Mouse (Mus musculus) hindbrain, postnatal 0 days (tissue): ENCODE data around the gene Timeless. TPM values are rescaled to one million over a fixed set of nuclear protein-coding genes. Genes with fewer than 3 reads are reported as not detected.
"Not testable (repeated sequence)": the region's sequence is repeated elsewhere in the genome, so short reads cannot be mapped to it uniquely, and the experiment has no call there.

Source experiments
- ATAC-seq: fragments of 200-750 bp; cut with Nextera tagmentation; 2 replicates; pipeline ENCODE4 v1.8.0; 2017; ENCODE audit warnings: mild to moderate bottlenecking, moderate TSS enrichment, moderate library complexity
- DNase-seq: peaks from one replicate; pipeline ENCODE4 v3.0.0-alpha.2; 2015; ENCODE audit warnings: low spot score
- H3K27ac ChIP-seq: fragments of 300-500 bp; sonication (generic); 2 replicates; pipeline ENCODE4 v1.5.1; 2014; ENCODE audit warnings: mild to moderate bottlenecking
- H3K27me3 ChIP-seq: fragments of 300-500 bp; sonication (generic); 2 replicates; pipeline ENCODE4 v1.6.1; 2014; ENCODE audit warnings: low read length, mixed read lengths; ENCODE audit not compliant: insufficient read depth
- H3K36me3 ChIP-seq: fragments of 300-500 bp; sonication (generic); 2 replicates; pipeline ENCODE4 v1.6.1; 2014; ENCODE audit warnings: low read length, mixed read lengths; ENCODE audit not compliant: insufficient read depth
- H3K4me1 ChIP-seq: fragments of 300-500 bp; sonication (generic); 2 replicates; pipeline ENCODE4 v1.6.1; 2014; ENCODE audit warnings: antibody characterized with exemption, low read length, mixed read lengths; ENCODE audit not compliant: insufficient read depth
- H3K4me2 ChIP-seq: fragments of 300-500 bp; sonication (generic); 2 replicates; pipeline ENCODE4 v1.6.1; 2014; ENCODE audit warnings: low read depth, mild to moderate bottlenecking, low read length, moderate library complexity, mixed read lengths
- H3K4me3 ChIP-seq: fragments of 300-500 bp; sonication (generic); 2 replicates; pipeline ENCODE4 v1.5.1; 2014; ENCODE audit warnings: low read length
- H3K9ac ChIP-seq: fragments of 300-500 bp; sonication (generic); replicated peaks from 2 replicates; pipeline ENCODE4 v1.6.1; 2014; ENCODE audit warnings: mild to moderate bottlenecking, low read length, moderate library complexity, mixed read lengths
- H3K9me3 ChIP-seq: fragments of 300-500 bp; sonication (generic); 2 replicates; pipeline ENCODE4 v1.6.1; 2016; ENCODE audit warnings: low read length, mixed read lengths
- CTCF ChIP-seq: IDR thresholded peaks from 2 replicates; pipeline ENCODE4 v1.5.1; 2016; ENCODE audit warnings: antibody characterized with exemption, control low read depth, low read depth
- WGBS: fragments of 180-500 bp; shearing (Covaris S2); extraction: QIAGEN DNeasy Blood & Tissue Kit; methylation state at CpG from one replicate; pipeline ENCODE4 v1.1.7; 2014; 5-methylcytosine and 5-hydroxymethylcytosine counted together
- polyA plus RNA-seq: library from polyadenylated mRNA; unstranded; fragments of >200 nt; fragmentation: Nextera tagmentation; extraction: Ambion mirVana; gene quantifications from 2 replicates; pipeline ENCODE4 v1.2.1, GENCODE M21; 2015
- total RNA-seq: library from RNA; depleted of rRNA; stranded (reverse); fragments of >200 nt; gene quantifications from 2 replicates; pipeline ENCODE4 v1.2.3, GENCODE M21; 2014

The Timeless gene
- total and polyA plus RNA-seq, 2 experiments from 2014 or later: 15.2 to 15.6 TPM

DNA sequence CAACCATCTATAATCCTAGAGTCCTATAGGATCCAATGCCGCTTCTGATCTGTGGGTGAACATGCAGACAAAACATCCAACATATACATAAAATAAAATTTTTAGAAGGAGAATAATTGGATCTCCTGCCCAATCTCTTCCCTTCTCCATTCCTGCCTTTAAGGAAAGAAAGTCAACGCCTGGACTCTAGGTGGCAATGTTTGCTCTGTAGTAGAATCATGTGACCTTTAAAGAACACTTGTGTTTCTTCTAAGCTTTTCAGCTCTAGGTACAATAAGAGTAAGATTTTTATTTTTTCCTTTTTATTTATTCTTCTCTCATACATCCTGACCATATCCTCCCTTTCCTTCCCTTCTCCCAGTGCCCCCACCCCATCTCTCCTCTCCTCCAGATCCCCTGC is 40.0 kb downstream of the Timeless start:
- ATAC-seq (no peak), DNase-seq (no peak)
- no peak overlapping the region for H3K4me3 ChIP-seq
- H3K9ac ChIP-seq: no peak overlapping the region
- H3K27me3 ChIP-seq: no peaks in the 10 kb centered on the region
- H3K9me3 ChIP-seq: no peaks in the 10 kb centered on the region
- TF ChIP-seq CTCF: peak; percentile 41
- H3K36me3 ChIP-seq: no peaks in the 10 kb centered on the region
- WGBS: 71% methylated on average over 2 of the region's 2 CpGs
- no peak overlapping the region for H3K4me2 ChIP-seq
- H3K27ac ChIP-seq: no peak overlapping the region
- no peaks in the 10 kb centered on the region for H3K4me1 ChIP-seq

DNA sequence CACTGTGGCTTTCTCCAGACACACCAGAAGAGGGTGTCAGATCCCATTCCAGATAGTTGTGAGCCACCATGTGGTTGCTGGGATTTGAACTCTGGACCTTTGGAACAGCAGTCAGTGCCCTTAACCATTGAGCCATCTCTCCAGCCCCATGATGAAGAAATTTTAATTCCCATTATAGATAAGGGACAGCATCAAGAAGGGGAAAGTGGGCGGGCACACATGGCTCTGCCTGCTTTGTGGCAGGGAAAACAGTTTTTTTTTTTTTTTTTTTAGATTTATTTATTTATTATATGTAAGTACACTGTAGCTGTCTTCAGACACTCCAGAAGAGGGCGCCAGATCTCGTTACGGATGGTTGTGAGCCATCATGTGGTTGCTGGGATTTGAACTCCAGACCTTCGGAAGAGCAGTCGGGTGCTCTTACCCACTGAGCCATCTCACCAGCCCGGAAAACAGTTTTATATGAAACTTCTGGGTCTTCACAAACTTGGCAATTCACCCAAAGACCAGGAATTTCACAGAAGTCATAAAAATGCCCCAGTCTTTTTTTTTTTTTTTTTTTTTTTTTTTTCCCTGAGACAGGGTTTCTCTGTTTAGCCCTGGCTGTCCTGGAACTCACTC is 41.1 kb downstream of the Timeless start:
- H3K4me2 ChIP-seq, H3K27me3 ChIP-seq, H3K4me1 ChIP-seq, H3K9me3 ChIP-seq, H3K4me3 ChIP-seq, DNase-seq, ATAC-seq, H3K36me3 ChIP-seq, H3K9ac ChIP-seq, H3K27ac ChIP-seq: not testable (repeated sequence)
- WGBS: 93% methylated on average over 4 of the region's 7 CpGs

DNA sequence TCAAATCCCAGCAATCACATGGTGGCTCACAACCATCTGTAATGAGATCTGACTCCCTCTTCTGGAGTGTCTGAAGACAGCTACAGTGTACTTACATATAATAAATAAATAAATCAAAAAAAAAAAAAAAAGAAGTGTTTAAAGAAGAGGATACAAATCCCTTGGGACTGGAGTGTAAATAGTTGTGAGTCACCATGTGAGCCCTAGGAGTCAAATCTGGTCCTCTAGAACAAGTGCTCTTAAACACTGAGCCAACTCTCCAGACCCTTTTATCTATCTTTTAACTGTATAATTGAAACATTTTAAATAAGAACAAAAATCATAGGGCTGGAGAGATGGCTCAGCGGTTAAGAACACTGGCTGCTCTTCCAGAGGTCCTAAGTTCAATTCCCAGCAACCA is 43.5 kb downstream of the Timeless start:
- H3K27me3 ChIP-seq, H3K4me3 ChIP-seq, H3K4me1 ChIP-seq, ATAC-seq, H3K9ac ChIP-seq, H3K9me3 ChIP-seq, DNase-seq, H3K27ac ChIP-seq, H3K4me2 ChIP-seq: not testable (repeated sequence)
- H3K36me3 ChIP-seq: peaks cover 10% of the 10 kb centered on the region; the same call in 1 of the 2 replicates
- WGBS: 100% methylated on average over 1 of the region's 1 CpGs

DNA sequence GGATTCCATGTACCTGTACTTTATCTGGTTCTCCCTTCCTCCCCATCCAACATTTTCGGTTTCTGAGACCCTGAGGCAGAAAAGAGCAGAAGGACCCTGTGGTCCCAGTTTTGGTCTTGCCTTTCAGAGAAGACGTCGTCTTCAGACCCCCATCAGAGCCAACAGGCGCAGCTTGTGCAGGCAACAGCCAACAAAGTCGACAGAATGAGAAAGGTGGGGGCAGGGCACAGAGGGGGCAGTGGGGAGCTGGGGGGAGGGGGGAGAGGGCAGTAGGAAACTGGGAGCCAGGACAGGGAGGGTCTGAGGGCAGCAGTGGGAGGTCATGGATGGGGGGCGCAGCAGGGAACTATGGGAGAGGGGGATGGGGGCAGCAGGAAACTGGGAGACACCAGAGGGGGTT is 46.3 kb downstream of the Timeless start:
- Histone ChIP-seq H3K4me1 (no peaks in the 10 kb centered on the region), H3K9me3 (no peaks in the 10 kb centered on the region), H3K4me3 (no peak overlapping the region), H3K9ac (no peak overlapping the region), H3K27ac (no peak overlapping the region), H3K27me3 (no peaks in the 10 kb centered on the region), H3K36me3 (peaks cover 30% of the 10 kb centered on the region), H3K4me2 (no peak overlapping the region)
- DNase-seq: no peak
- no peak for ATAC-seq
- TF ChIP-seq CTCF: no peak
- 61% methylated on average over 6 of the region's 6 CpGs for WGBS

DNA sequence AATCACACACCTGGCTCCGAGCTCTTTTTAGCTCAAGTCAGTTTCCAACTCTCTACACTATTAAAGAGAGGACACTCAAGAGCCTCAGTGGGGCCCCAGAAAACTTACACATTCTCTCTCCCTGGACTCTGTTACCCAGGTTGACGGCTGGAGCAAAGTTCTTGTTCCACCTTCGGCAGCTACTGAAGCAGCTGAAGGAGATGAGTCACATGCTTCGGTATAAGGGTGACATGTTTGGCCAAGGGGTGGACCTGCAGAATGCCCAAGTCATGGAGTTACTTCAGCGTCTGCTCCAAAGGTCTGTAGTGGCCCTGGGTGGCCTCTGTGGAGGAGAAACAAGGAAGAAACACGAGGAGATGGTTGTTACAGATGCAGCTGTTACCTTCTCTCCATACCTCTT is 49.1 kb downstream of the Timeless start:
- Histone ChIP-seq H3K27ac (no peak overlapping the region), H3K9me3 (no peaks in the 10 kb centered on the region), H3K4me2 (no peak overlapping the region), H3K36me3 (peaks cover 40% of the 10 kb centered on the region), H3K9ac (no peak overlapping the region), H3K4me1 (no peaks in the 10 kb centered on the region), H3K4me3 (no peak overlapping the region), H3K27me3 (no peaks in the 10 kb centered on the region)
- DNase-seq (no peak), ATAC-seq (no peak)
- WGBS: 87% methylated on average over 6 of the region's 6 CpGs
- TF ChIP-seq CTCF: no peak

DNA sequence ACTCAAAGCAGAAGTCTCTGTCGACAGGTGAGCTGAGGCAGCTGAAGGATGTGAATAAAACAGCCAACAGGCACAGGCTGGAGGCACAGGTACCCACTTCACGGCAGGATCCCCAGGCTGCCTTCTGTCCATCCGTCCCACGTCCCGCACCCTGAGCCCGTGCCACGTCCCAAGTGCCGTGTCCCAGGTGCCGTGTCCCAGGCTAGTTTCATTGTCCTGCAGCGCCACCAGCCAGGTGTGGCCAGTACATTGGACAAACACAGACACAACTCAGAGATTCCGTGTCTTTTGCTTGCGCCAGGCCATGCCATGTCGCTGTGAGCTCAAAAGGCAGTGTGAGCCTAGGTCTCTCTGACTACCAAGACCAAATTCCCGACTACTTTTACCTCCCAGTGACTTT is 49.8 kb downstream of the Timeless start:
- Histone ChIP-seq H3K4me2 (no peak overlapping the region), H3K27ac (no peak overlapping the region), H3K4me3 (no peak overlapping the region), H3K4me1 (no peaks in the 10 kb centered on the region), H3K9me3 (no peaks in the 10 kb centered on the region), H3K9ac (no peak overlapping the region), H3K36me3 (peaks cover 42% of the 10 kb centered on the region), H3K27me3 (no peaks in the 10 kb centered on the region)
- WGBS: 92% methylated on average over 14 of the region's 14 CpGs
- no peak for ATAC-seq
- no peak for DNase-seq
- no peak for TF ChIP-seq CTCF

DNA sequence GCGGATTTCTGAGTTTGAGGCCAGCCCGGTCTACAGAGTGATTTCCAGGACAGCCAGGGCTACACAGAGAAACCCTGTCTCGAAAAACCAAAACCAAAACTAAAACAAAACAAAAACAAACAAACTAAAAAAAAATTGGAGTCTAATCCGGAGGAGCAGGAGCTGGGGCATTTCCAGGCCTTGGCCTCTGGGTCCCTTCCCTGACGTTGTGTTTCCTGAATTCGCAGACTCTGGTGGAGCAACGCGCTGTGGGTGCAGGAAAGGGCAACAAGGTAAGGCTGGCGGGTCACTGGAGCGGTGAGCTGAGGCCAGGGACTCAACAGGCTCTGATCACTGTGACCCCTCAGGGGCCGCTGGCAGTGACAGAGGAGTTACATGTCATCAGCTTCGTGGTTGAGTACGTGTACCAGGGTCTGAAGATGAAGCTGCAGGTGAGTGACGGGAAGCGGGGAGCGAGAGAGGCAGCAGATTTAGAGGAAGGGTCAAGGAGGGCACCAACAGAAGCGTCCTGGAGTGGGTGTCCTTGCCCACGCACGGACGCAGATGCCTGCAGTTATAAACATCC is 51.1 kb downstream of the Timeless start:
- 86% methylated on average over 20 of the region's 20 CpGs for WGBS
- no peak for TF ChIP-seq CTCF
- H3K36me3 ChIP-seq: peaks cover 45% of the 10 kb centered on the region

More for the DNA sequence above, 51.1 kb downstream of the Timeless start:
- Histone ChIP-seq H3K4me1 (no peaks in the 10 kb centered on the region), H3K9ac (no peak overlapping the region), H3K27ac (peak overlapping the region; percentile 55; the same call in 1 of the 2 replicates), H3K4me2 (no peak overlapping the region), H3K27me3 (no peaks in the 10 kb centered on the region), H3K9me3 (no peaks in the 10 kb centered on the region), H3K4me3 (no peak overlapping the region)
- no peak for DNase-seq
- no peak for ATAC-seq
